Mouse (Mus musculus): ENCODE measurements around the gene Mettl18. TPM values are rescaled to one million over a fixed set of nuclear protein-coding genes. Genes with fewer than 3 reads are reported as not detected.

Mettl18 gene
- total RNA-seq, 2 experiments from 2014 or later, result 2.9 to 3.5 TPM

GRCm38 (mm10) chr1:164040385-164041135, 45.9 kb downstream of the Mettl18 start:
- intact Hi-C loops (cut with DNase I), result no loop called here
- DNase-seq, result no peak

- intact Hi-C loops (cut with DNase I), result no loop called here
- DNase-seq, result peak; percentile 29 to 57
Measured at GRCm38 (mm10) chr1:164043549-164043948, 48.9 kb downstream of the Mettl18 start.

Other genes starting within 250 kb of the Mettl18 start
- gene Kifap3, start 215.3 kb upstream of the Mettl18 start, total RNA-seq (2021), result 10 to 100 TPM; 21.1 to 21.8 TPM
- gene Scyl3, start 65.8 kb upstream of the Mettl18 start, total RNA-seq (2021), result 1 to 10 TPM; 6.8 to 9.2 TPM
- 1 to 10 TPM; 1.1 to 2.7 TPM for gene BC055324, start 93 bp upstream of the Mettl18 start, total RNA-seq (2021)
- 1 to 10 TPM in 1 of 2 experiments, under 1 TPM in 1; 0.98 to 1.0 TPM for gene Sele, start 53.3 kb downstream of the Mettl18 start, total RNA-seq (2021)
- 1 to 10 TPM; 1.1 to 2.6 TPM for gene Sell, start 67.1 kb downstream of the Mettl18 start, total RNA-seq (2021)
- gene Selp, start 120.4 kb downstream of the Mettl18 start, total RNA-seq (2021), result 1 to 10 TPM; 1.5 to 1.9 TPM
- gene F5, start 156.9 kb downstream of the Mettl18 start, total RNA-seq (2021), result 1 to 10 TPM; 1.7 to 2.4 TPM

Data from heart, postnatal 14 days (tissue).